Mouse (Mus musculus): ENCODE measurements around the gene Gm20843.
"Not testable (repeated sequence)": the region's sequence is repeated elsewhere in the genome, so short reads cannot be mapped to it uniquely, and the experiment has no call there.

The Gm20843 gene

GRCm38 (mm10) chrY:72247018-72247417 is at the start of gene Gm20843:
Gm20843 (minus strand) TSS chrY:72247118.
- DNase-seq (ENCODE audit: low read depth, low spot score), result not testable (repeated sequence)

All from mesoderm, embryonic 11.5 days (tissue).